Mouse (Mus musculus): Measurements from ENCODE around the gene Tmem232. TPM values are rescaled to one million over a fixed set of nuclear protein-coding genes. Genes with fewer than 3 reads are reported as not detected.

Tmem232 gene
- 0.22 TPM in 1 of 2 replicates, not detected in the other for polyA plus RNA-seq (2014; fragmentation: Nextera tagmentation; extraction: Ambion mirVana)

- WGBS: 15% methylated on average over 26 of the region's 26 CpGs
- Histone ChIP-seq H3K27me3 (ENCODE audit: control insufficient read depth, insufficient read depth, low read length) (no peaks in the 10 kb centered on the region), H3K36me3 (ENCODE audit: control insufficient read depth, insufficient read depth, low read length) (no peaks in the 10 kb centered on the region), H3K4me2 (ENCODE audit: low read depth) (peak within 1 kb of the TSS; percentile 50), H3K9ac (ENCODE audit: low read length) (0 out of 2 replicates have a peak within 1 kb of the TSS, but pooled peaks have one; percentile 26), H3K4me3 (ENCODE audit: low read depth, low read length) (peak within 1 kb of the TSS; percentile 34), H3K27ac (ENCODE audit: low read depth, low read length) (no peak within 1 kb of the TSS), H3K9me3 (ENCODE audit: control insufficient read depth, low read length) (no peaks in the 10 kb centered on the region), H3K4me1 (ENCODE audit: control insufficient read depth, insufficient read depth, low read length) (peaks cover 2% of the 10 kb centered on the region; the same call in 1 of the 2 replicates)
- ATAC-seq (ENCODE audit: insufficient read depth, low FRiP score, low TSS enrichment): peak; percentile 88
- peak; percentile 69 for DNase-seq (ENCODE audit: low spot score)
These were observed at the start of gene Tmem232 for GRCm38 (mm10) chr17:65540441-65541272. Tmem232 (minus strand) TSS chr17:65540782.

- Histone ChIP-seq H3K27ac (ENCODE audit: low read depth, low read length) (no peak overlapping the region), H3K4me1 (ENCODE audit: control insufficient read depth, insufficient read depth, low read length) (no peaks in the 10 kb centered on the region), H3K36me3 (ENCODE audit: control insufficient read depth, insufficient read depth, low read length) (no peaks in the 10 kb centered on the region), H3K4me3 (ENCODE audit: low read depth, low read length) (no peak overlapping the region), H3K9ac (ENCODE audit: low read length) (no peak overlapping the region), H3K27me3 (ENCODE audit: control insufficient read depth, insufficient read depth, low read length) (no peaks in the 10 kb centered on the region), H3K9me3 (ENCODE audit: control insufficient read depth, low read length) (no peaks in the 10 kb centered on the region), H3K4me2 (ENCODE audit: low read depth) (no peak overlapping the region)
- 95% methylated on average over 3 of the region's 3 CpGs for WGBS
- DNase-seq (ENCODE audit: low spot score) (no peak), ATAC-seq (ENCODE audit: insufficient read depth, low FRiP score, low TSS enrichment) (no peak)
These were observed 46.3 kb upstream of the Tmem232 start for GRCm38 (mm10) chr17:65586892-65587291.

DNA sequence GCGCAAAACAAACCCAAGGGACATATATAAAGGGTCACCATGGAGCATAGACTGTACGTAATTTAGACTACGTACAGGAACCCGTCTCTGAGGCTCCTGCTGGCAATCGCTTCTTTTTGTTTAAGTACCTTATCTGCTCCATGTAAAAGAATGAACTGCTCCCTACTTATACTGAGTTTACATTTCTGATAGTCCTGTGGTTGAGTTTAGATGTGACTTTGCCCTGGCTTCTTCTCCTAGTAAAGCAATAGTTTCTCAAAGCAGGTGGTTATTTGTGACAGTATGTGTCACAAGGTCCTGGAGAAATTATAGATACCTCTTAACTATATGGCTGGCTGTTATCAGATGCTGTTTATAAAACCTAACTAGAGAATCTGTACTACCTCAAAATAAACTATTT lies 40.9 kb upstream of the Tmem232 start:
- H3K36me3 ChIP-seq (ENCODE audit: control insufficient read depth, insufficient read depth, low read length): peaks cover 4% of the 10 kb centered on the region; the same call in 1 of the 2 replicates
- over 99% methylated on average over 5 of the region's 5 CpGs for WGBS

GRCm38 (mm10) chr17:65579766-65580165 lies 39.2 kb upstream of the Tmem232 start:
- Histone ChIP-seq H3K4me1 (ENCODE audit: control insufficient read depth, insufficient read depth, low read length) (no peaks in the 10 kb centered on the region), H3K9ac (ENCODE audit: low read length) (no peak overlapping the region), H3K4me2 (ENCODE audit: low read depth) (no peak overlapping the region), H3K27ac (ENCODE audit: low read depth, low read length) (no peak overlapping the region), H3K36me3 (ENCODE audit: control insufficient read depth, insufficient read depth, low read length) (peaks cover 4% of the 10 kb centered on the region; the same call in 1 of the 2 replicates), H3K27me3 (ENCODE audit: control insufficient read depth, insufficient read depth, low read length) (no peaks in the 10 kb centered on the region), H3K4me3 (ENCODE audit: low read depth, low read length) (no peak overlapping the region), H3K9me3 (ENCODE audit: control insufficient read depth, low read length) (no peaks in the 10 kb centered on the region)
- no peak for DNase-seq (ENCODE audit: low spot score)
- WGBS: 93% methylated on average over 7 of the region's 7 CpGs
- ATAC-seq (ENCODE audit: insufficient read depth, low FRiP score, low TSS enrichment): no peak

More for the DNA sequence above, 40.9 kb upstream of the Tmem232 start:
- Histone ChIP-seq H3K9ac (ENCODE audit: low read length) (no peak overlapping the region), H3K27me3 (ENCODE audit: control insufficient read depth, insufficient read depth, low read length) (no peaks in the 10 kb centered on the region), H3K9me3 (ENCODE audit: control insufficient read depth, low read length) (no peaks in the 10 kb centered on the region), H3K4me1 (ENCODE audit: control insufficient read depth, insufficient read depth, low read length) (no peaks in the 10 kb centered on the region), H3K4me3 (ENCODE audit: low read depth, low read length) (no peak overlapping the region), H3K27ac (ENCODE audit: low read depth, low read length) (no peak overlapping the region), H3K4me2 (ENCODE audit: low read depth) (no peak overlapping the region)
- no peak for DNase-seq (ENCODE audit: low spot score)
- ATAC-seq (ENCODE audit: insufficient read depth, low FRiP score, low TSS enrichment): no peak

DNA sequence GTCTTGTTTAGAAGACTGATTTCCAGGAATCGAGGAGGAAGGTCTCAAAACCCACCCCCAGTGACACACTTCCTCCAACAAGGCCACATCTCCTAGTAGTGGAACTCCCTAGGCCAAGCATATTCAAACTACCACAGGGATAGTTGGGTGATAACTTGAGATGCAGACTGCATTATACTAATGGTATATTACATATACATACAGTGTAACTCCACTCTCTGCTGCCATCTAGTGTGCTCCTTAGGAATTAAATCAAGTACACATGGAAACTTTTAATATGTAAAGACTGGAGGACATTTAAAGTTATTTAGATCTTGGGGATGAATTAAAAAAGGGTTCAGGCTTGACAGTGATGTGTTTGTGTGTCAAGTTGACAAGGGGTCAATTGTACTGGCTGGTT lies 34.8 kb upstream of the Tmem232 start:
- no peak overlapping the region for H3K4me3 ChIP-seq (ENCODE audit: low read depth, low read length)
- no peaks in the 10 kb centered on the region for H3K4me1 ChIP-seq (ENCODE audit: control insufficient read depth, insufficient read depth, low read length)
- ATAC-seq (ENCODE audit: insufficient read depth, low FRiP score, low TSS enrichment) (no peak), DNase-seq (ENCODE audit: low spot score) (no peak)
- no peak overlapping the region for H3K4me2 ChIP-seq (ENCODE audit: low read depth)
- no peaks in the 10 kb centered on the region for H3K9me3 ChIP-seq (ENCODE audit: control insufficient read depth, low read length)
- H3K27me3 ChIP-seq (ENCODE audit: control insufficient read depth, insufficient read depth, low read length): no peaks in the 10 kb centered on the region
- H3K27ac ChIP-seq (ENCODE audit: low read depth, low read length): no peak overlapping the region
- no peak overlapping the region for H3K9ac ChIP-seq (ENCODE audit: low read length)
- WGBS: 83% methylated on average over 1 of the region's 1 CpGs
- H3K36me3 ChIP-seq (ENCODE audit: control insufficient read depth, insufficient read depth, low read length): peaks cover 4% of the 10 kb centered on the region; the same call in 1 of the 2 replicates

- Histone ChIP-seq H3K27me3 (ENCODE audit: control insufficient read depth, insufficient read depth, low read length) (no peaks in the 10 kb centered on the region), H3K9ac (ENCODE audit: low read length) (no peak overlapping the region), H3K27ac (ENCODE audit: low read depth, low read length) (no peak overlapping the region), H3K4me2 (ENCODE audit: low read depth) (no peak overlapping the region), H3K9me3 (ENCODE audit: control insufficient read depth, low read length) (no peaks in the 10 kb centered on the region), H3K4me3 (ENCODE audit: low read depth, low read length) (no peak overlapping the region), H3K36me3 (ENCODE audit: control insufficient read depth, insufficient read depth, low read length) (peaks cover 4% of the 10 kb centered on the region; the same call in 1 of the 2 replicates), H3K4me1 (ENCODE audit: control insufficient read depth, insufficient read depth, low read length) (no peaks in the 10 kb centered on the region)
- 82% methylated on average over 8 of the region's 8 CpGs for WGBS
- DNase-seq (ENCODE audit: low spot score) (no peak), ATAC-seq (ENCODE audit: insufficient read depth, low FRiP score, low TSS enrichment) (no peak)
These were observed 34.3 kb upstream of the Tmem232 start for GRCm38 (mm10) chr17:65574850-65575249.

DNA sequence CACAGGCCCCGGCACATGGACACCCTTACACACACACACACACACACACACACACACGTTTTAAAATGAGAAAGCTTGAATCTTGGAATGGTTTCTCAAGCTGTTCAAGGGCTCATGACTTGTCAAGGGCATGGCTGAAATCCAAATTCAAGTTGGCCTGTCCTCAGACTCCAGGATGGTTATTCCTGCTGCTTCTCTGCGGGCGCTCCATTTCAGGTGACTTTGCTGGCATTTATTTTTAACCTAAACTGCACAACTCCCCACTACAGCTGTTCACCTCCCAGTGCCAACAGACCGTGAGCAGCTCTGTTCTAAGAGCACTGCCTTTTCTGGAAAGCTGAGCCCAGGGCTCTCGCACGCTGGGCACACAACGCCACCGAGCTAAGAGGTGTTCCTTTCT lies 31.3 kb upstream of the Tmem232 start:
- Histone ChIP-seq H3K9ac (ENCODE audit: low read length) (no peak overlapping the region), H3K4me1 (ENCODE audit: control insufficient read depth, insufficient read depth, low read length) (no peaks in the 10 kb centered on the region), H3K9me3 (ENCODE audit: control insufficient read depth, low read length) (no peaks in the 10 kb centered on the region), H3K27me3 (ENCODE audit: control insufficient read depth, insufficient read depth, low read length) (no peaks in the 10 kb centered on the region), H3K4me3 (ENCODE audit: low read depth, low read length) (no peak overlapping the region), H3K36me3 (ENCODE audit: control insufficient read depth, insufficient read depth, low read length) (no peaks in the 10 kb centered on the region), H3K4me2 (ENCODE audit: low read depth) (no peak overlapping the region), H3K27ac (ENCODE audit: low read depth, low read length) (no peak overlapping the region)
- ATAC-seq (ENCODE audit: insufficient read depth, low FRiP score, low TSS enrichment): no peak
- DNase-seq (ENCODE audit: low spot score): no peak
- 93% methylated on average over 9 of the region's 9 CpGs for WGBS

DNA sequence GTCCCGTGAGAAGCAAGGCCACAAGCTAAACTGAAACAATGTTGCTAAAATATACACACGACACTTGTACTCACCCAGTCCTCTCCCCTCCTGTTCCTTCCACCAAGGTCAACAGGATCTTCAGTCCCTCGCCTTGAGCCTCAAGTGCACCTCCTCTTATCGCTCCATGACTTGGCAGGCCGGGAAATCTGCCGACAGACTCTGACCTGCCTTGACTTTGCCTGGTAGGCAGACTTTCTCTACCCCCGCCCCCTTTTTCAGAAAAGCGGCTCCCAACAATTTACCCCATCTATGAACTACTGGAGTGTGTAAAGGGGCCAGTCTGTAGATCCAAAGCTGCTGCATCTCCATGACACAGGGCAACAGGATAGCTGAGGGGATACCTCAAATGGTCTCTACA lies 30.9 kb upstream of the Tmem232 start:
- Histone ChIP-seq H3K27me3 (ENCODE audit: control insufficient read depth, insufficient read depth, low read length) (no peaks in the 10 kb centered on the region), H3K4me3 (ENCODE audit: low read depth, low read length) (no peak overlapping the region), H3K9ac (ENCODE audit: low read length) (no peak overlapping the region), H3K4me1 (ENCODE audit: control insufficient read depth, insufficient read depth, low read length) (no peaks in the 10 kb centered on the region), H3K27ac (ENCODE audit: low read depth, low read length) (no peak overlapping the region), H3K4me2 (ENCODE audit: low read depth) (no peak overlapping the region), H3K9me3 (ENCODE audit: control insufficient read depth, low read length) (no peaks in the 10 kb centered on the region), H3K36me3 (ENCODE audit: control insufficient read depth, insufficient read depth, low read length) (no peaks in the 10 kb centered on the region)
- DNase-seq (ENCODE audit: low spot score): no peak
- WGBS: 88% methylated on average over 8 of the region's 8 CpGs
- ATAC-seq (ENCODE audit: insufficient read depth, low FRiP score, low TSS enrichment): no peak

GRCm38 (mm10) chr17:65564189-65564588 lies 23.6 kb upstream of the Tmem232 start:
- no peak overlapping the region for H3K4me2 ChIP-seq (ENCODE audit: low read depth)
- no peak for DNase-seq (ENCODE audit: low spot score)
- no peak overlapping the region for H3K9ac ChIP-seq (ENCODE audit: low read length)
- WGBS: 75% methylated on average over 5 of the region's 5 CpGs
- H3K4me1 ChIP-seq (ENCODE audit: control insufficient read depth, insufficient read depth, low read length): no peaks in the 10 kb centered on the region
- H3K27ac ChIP-seq (ENCODE audit: low read depth, low read length): no peak overlapping the region
- ATAC-seq (ENCODE audit: insufficient read depth, low FRiP score, low TSS enrichment): no peak
- no peaks in the 10 kb centered on the region for H3K27me3 ChIP-seq (ENCODE audit: control insufficient read depth, insufficient read depth, low read length)
- H3K4me3 ChIP-seq (ENCODE audit: low read depth, low read length): no peak overlapping the region
- H3K9me3 ChIP-seq (ENCODE audit: control insufficient read depth, low read length): no peaks in the 10 kb centered on the region
- H3K36me3 ChIP-seq (ENCODE audit: control insufficient read depth, insufficient read depth, low read length): no peaks in the 10 kb centered on the region
